Mouse (Mus musculus) Muller cell, postnatal 12 days (primary cell): ENCODE data around the gene Hoxa3.
A peak's percentile ranks its signal among the peaks of the same experiment; 100 is the strongest.

Experiments used
- DNase-seq: peaks from one replicate; pipeline ENCODE4 v3.0.0-alpha.2; 2015; ENCODE audit errors: inconsistent ontology term

Hoxa3 gene

GRCm38 (mm10) chr6:52231885-52232567, 18.9 kb upstream of the Hoxa3 start:
- DNase-seq, result no peak

- DNase-seq, result no peak
These were observed 17.5 kb upstream of the Hoxa3 start, which contains the start of gene Hoxa9 for GRCm38 (mm10) chr6:52230516-52231165. Gene Hoxa9 (minus strand): TSS chr6:52231089.

- DNase-seq, result no peak
These were observed 16.7 kb upstream of the Hoxa3 start for GRCm38 (mm10) chr6:52229558-52230416.

- no peak for DNase-seq
These were observed 15.6 kb upstream of the Hoxa3 start for GRCm38 (mm10) chr6:52228475-52229465.

- DNase-seq, result no peak
These were observed 14.5 kb upstream of the Hoxa3 start for GRCm38 (mm10) chr6:52227470-52228222.

- DNase-seq, result no peak
These were observed 13.6 kb upstream of the Hoxa3 start for GRCm38 (mm10) chr6:52226569-52227257.

- DNase-seq, result no peak
These were observed 12.8 kb upstream of the Hoxa3 start for GRCm38 (mm10) chr6:52225612-52226568.

- no peak for DNase-seq
These were observed 11.9 kb upstream of the Hoxa3 start for GRCm38 (mm10) chr6:52224895-52225611.

- DNase-seq, result no peak
These were observed 11.0 kb upstream of the Hoxa3 start for GRCm38 (mm10) chr6:52223939-52224760.

GRCm38 (mm10) chr6:52222729-52223128, 9.6 kb upstream of the Hoxa3 start:
- no peak for DNase-seq

GRCm38 (mm10) chr6:52221993-52222685, 9.0 kb upstream of the Hoxa3 start:
- DNase-seq, result no peak

- peak; percentile 67 for DNase-seq
These were observed 8.3 kb upstream of the Hoxa3 start, which contains the start of gene Hoxa7 for GRCm38 (mm10) chr6:52221337-52221992. Gene Hoxa7 (minus strand): TSS chr6:52221854.

- DNase-seq, result no peak
These were observed 7.8 kb upstream of the Hoxa3 start for GRCm38 (mm10) chr6:52220865-52221310.

- DNase-seq, result no peak
These were observed 7.1 kb upstream of the Hoxa3 start for GRCm38 (mm10) chr6:52220003-52220864.
